Mouse (Mus musculus) heart, embryonic 16.5 days (tissue): ENCODE data around the gene Slc10a6. TPM values are rescaled to one million over a fixed set of nuclear protein-coding genes. Genes with fewer than 3 reads are reported as not detected.

Experiments
- ATAC-seq: fragments of 200-750 bp; cut with Nextera tagmentation; replicated peaks from 2 replicates; pipeline ENCODE4 v1.8.0; 2017; ENCODE audit warnings: moderate number of reproducible peaks; ENCODE audit not compliant: insufficient read depth, low FRiP score; ENCODE audit errors: extremely low read depth
- H3K27ac ChIP-seq: fragments of 300-500 bp; sonication (generic); 2 replicates; pipeline ENCODE4 v1.5.1; 2014; ENCODE audit warnings: mild to moderate bottlenecking, low read length, control low read depth, moderate library complexity
- H3K27me3 ChIP-seq: fragments of 300-500 bp; sonication (generic); 2 replicates; pipeline ENCODE4 v1.6.1; 2014; ENCODE audit warnings: low read length, mixed read lengths; ENCODE audit not compliant: control insufficient read depth, insufficient read depth
- H3K36me3 ChIP-seq: fragments of 300-500 bp; sonication (generic); 2 replicates; pipeline ENCODE4 v1.6.1; 2014; ENCODE audit not compliant: control insufficient read depth, insufficient read depth
- H3K4me1 ChIP-seq: fragments of 300-500 bp; sonication (generic); 2 replicates; pipeline ENCODE4 v1.6.1; 2014; ENCODE audit warnings: low read length, mixed read lengths; ENCODE audit not compliant: control insufficient read depth, insufficient read depth
- H3K4me2 ChIP-seq: fragments of 300-500 bp; sonication (generic); 2 replicates; pipeline ENCODE4 v1.6.1; 2014; ENCODE audit warnings: low read depth, mild to moderate bottlenecking, control low read depth, low read length
- H3K4me3 ChIP-seq: fragments of 300-500 bp; sonication (generic); 2 replicates; pipeline ENCODE4 v1.5.1; 2014; ENCODE audit warnings: mild to moderate bottlenecking, control low read depth, low read length
- H3K9ac ChIP-seq: fragments of 300-500 bp; sonication (generic); 2 replicates; pipeline ENCODE4 v1.6.1; 2014; ENCODE audit warnings: low read length, control low read depth
- H3K9me3 ChIP-seq: fragments of 300-500 bp; sonication (generic); replicated peaks from 2 replicates; pipeline ENCODE4 v1.6.1; 2016; ENCODE audit warnings: low read length; ENCODE audit not compliant: control insufficient read depth
- WGBS: fragments of 180-500 bp; shearing (Covaris S2); extraction: QIAGEN DNeasy Blood & Tissue Kit; methylation state at CpG from one replicate; pipeline ENCODE4 v1.1.7; 2014; 5-methylcytosine and 5-hydroxymethylcytosine counted together
- polyA plus RNA-seq: library from polyadenylated mRNA; unstranded; fragments of >200 nt; fragmentation: Nextera tagmentation; extraction: Ambion mirVana; gene quantifications from 2 replicates; pipeline ENCODE4 v1.2.1, GENCODE M21; 2015

The Slc10a6 gene
- 2.2 and 2.5 TPM in 2 replicates for polyA plus RNA-seq

DNA sequence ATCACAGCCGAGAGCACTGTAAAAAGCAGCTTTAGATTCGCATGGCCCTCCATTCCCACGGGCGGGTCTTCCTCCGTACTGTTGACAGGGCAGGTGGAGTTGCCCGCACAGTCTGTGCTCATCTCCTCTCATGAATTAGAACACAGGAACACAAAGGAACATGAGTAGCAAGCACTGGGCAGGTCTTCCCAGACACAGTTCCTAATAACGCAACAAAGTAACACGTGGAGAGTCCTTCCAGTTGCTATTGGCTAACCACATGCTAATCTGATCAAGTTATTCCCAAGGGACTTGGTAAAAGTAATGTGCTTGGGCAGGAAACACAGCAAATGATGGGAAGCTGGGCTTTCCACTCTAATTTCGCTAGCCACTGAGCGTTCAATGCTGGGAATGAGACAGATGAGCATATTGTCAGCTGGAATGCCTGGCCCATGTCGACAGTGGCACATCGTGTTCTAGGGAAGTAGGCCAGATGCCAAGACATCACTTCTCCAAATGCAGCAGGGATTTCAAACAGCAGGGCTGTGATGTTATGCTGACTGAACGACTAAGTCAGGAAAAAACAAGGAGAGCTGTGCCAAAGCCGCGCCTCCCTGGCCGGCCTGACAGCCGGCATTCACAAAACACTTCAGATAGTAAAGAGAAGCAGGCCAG lies at the start of gene Slc10a6:
TSS of gene Slc10a6 (minus strand) at position 293 of the 654 bp plus-strand sequence.
- Histone ChIP-seq H3K9ac (peak within 1 kb of the TSS; percentile 30), H3K4me1 (peaks cover 28% of the 10 kb centered on the region), H3K27me3 (no peaks in the 10 kb centered on the region), H3K4me2 (peak within 1 kb of the TSS; percentile 49), H3K27ac (peak within 1 kb of the TSS; percentile 91), H3K9me3 (no peaks in the 10 kb centered on the region), H3K36me3 (no peaks in the 10 kb centered on the region), H3K4me3 (peak within 1 kb of the TSS; percentile 26)
- peak; percentile 96 for ATAC-seq
- 31% methylated on average over 17 of the region's 17 CpGs for WGBS

DNA sequence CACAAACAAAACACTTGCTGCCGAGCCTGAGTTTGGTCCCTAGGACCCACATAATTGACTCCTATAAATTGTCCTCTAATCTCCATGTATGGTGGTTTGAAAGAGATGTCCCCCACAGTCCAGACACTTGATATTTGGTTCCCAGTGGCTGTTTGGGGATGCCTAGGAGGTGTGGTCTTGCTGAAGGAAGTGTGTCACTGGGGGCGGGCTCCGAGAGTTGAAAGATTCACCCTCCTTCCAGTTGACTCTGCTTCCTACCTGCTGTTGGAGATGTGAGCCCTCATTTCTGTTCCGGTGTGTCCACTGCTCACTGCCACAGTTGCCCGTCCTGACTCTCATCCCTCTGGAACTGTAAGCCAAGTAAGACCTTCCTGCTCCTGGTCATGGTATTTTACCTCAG lies 49.8 kb upstream of the Slc10a6 start:
- Histone ChIP-seq H3K9me3 (no peaks in the 10 kb centered on the region), H3K9ac (no peak overlapping the region), H3K36me3 (no peaks in the 10 kb centered on the region), H3K27me3 (no peaks in the 10 kb centered on the region), H3K4me2 (no peak overlapping the region), H3K27ac (no peak overlapping the region), H3K4me3 (no peak overlapping the region), H3K4me1 (no peaks in the 10 kb centered on the region)
- WGBS = 87% methylated on average over 5 of the region's 5 CpGs
- no peak for ATAC-seq

- H3K27me3 ChIP-seq = no peaks in the 10 kb centered on the region
These were observed 48.7 kb upstream of the Slc10a6 start for GRCm38 (mm10) chr5:103677894-103678293.

DNA sequence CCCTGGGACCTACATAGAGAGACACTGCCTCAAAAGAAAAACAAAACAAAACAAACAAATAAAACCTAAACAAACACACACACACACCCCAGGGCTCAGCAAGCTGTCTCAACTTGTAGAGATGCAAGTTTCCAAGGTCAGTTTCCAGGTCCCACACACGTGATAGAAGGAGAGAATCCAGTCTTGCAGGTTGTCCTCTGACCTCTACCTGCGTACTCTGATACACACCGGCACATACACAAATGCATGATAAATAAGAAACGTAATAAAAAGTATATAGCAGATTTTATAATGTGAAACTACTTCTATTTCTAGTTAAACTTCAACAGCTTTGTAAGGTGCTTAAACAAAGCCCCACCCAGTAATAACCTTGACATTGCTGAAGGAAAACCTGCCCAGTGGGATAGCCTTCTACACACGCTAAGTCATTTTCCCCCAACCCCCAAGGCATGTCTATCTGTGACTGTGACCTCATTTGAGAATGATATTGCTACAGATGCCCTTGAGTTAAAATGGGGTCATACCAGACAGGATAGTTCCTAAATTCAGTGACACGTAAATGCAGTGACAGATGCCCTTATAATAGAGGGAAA lies 47.2 kb upstream of the Slc10a6 start:
- Histone ChIP-seq H3K36me3 (no peaks in the 10 kb centered on the region), H3K9ac (no peak overlapping the region), H3K9me3 (no peaks in the 10 kb centered on the region), H3K4me3 (no peak overlapping the region), H3K4me2 (no peak overlapping the region), H3K4me1 (no peaks in the 10 kb centered on the region), H3K27me3 (no peaks in the 10 kb centered on the region), H3K27ac (no peak overlapping the region)
- 81% methylated on average over 6 of the region's 6 CpGs for WGBS
- ATAC-seq = no peak

More at GRCm38 (mm10) chr5:103677894-103678293, 48.7 kb upstream of the Slc10a6 start:
- Histone ChIP-seq H3K36me3 (no peaks in the 10 kb centered on the region), H3K4me3 (no peak overlapping the region), H3K4me2 (no peak overlapping the region), H3K27ac (no peak overlapping the region), H3K9me3 (no peaks in the 10 kb centered on the region), H3K9ac (no peak overlapping the region), H3K4me1 (no peaks in the 10 kb centered on the region)
- 69% methylated on average over 6 of the region's 6 CpGs for WGBS
- ATAC-seq = no peak

- Histone ChIP-seq H3K27me3 (no peaks in the 10 kb centered on the region), H3K9me3 (no peaks in the 10 kb centered on the region), H3K9ac (no peak overlapping the region), H3K4me2 (no peak overlapping the region), H3K36me3 (no peaks in the 10 kb centered on the region), H3K4me3 (no peak overlapping the region), H3K4me1 (no peaks in the 10 kb centered on the region), H3K27ac (no peak overlapping the region)
- WGBS = 59% methylated on average over 6 of the region's 6 CpGs
- ATAC-seq = no peak
These were observed 45.3 kb upstream of the Slc10a6 start for GRCm38 (mm10) chr5:103674482-103674881.

DNA sequence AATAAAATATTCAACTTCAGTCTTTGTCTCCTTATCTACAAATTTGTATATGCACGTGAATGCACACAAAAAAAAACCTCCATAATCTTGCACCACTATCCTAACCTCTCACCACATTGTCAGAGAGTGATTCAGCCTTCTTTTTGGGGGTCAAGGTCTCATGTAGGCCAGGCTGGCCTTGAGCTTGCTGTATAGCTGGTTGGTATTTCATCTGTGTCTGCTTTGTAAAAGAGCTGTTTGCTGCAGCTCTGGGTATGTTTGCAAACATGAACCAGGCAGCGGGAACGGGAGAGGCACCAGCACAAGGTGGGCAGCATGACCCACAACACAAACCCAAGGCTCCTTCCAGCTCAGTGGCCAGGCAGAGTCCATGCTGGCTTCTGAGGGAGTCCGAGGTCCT lies 44.4 kb upstream of the Slc10a6 start:
- no peaks in the 10 kb centered on the region for H3K27me3 ChIP-seq
- no peak overlapping the region for H3K4me2 ChIP-seq
- no peaks in the 10 kb centered on the region for H3K4me1 ChIP-seq
- H3K27ac ChIP-seq = no peak overlapping the region
- no peak overlapping the region for H3K4me3 ChIP-seq
- 76% methylated on average over 4 of the region's 4 CpGs for WGBS
- H3K9me3 ChIP-seq = no peaks in the 10 kb centered on the region
- ATAC-seq = no peak
- no peaks in the 10 kb centered on the region for H3K36me3 ChIP-seq
- H3K9ac ChIP-seq = no peak overlapping the region

- Histone ChIP-seq H3K4me1 (no peaks in the 10 kb centered on the region), H3K4me3 (no peak overlapping the region), H3K27ac (no peak overlapping the region), H3K36me3 (no peaks in the 10 kb centered on the region), H3K4me2 (no peak overlapping the region), H3K9ac (no peak overlapping the region), H3K27me3 (no peaks in the 10 kb centered on the region), H3K9me3 (no peaks in the 10 kb centered on the region)
- 68% methylated on average over 3 of the region's 3 CpGs for WGBS
- no peak for ATAC-seq
These were observed 42.7 kb upstream of the Slc10a6 start for GRCm38 (mm10) chr5:103671858-103672257.

DNA sequence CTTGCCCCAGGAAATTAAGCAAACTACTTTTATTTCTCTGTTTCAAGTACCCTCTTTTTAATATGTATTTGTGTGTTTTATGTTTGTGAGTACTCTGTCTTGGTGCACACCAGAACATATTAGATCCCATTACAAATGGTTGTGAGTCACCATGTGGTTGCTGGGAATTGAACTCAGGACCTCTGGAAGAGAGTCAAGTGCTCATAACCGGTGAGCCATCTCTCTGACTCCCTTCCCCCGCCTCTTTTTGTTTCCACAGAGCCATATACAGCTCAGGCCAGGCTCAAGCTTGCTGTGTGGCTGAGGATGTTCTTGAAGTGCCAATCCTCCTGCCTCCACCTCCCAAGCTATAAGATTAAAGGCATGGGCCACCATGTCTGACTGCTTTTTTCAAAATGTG lies 36.7 kb upstream of the Slc10a6 start:
- H3K9me3 ChIP-seq = no peaks in the 10 kb centered on the region
- no peak overlapping the region for H3K27ac ChIP-seq
- no peak overlapping the region for H3K9ac ChIP-seq
- no peak overlapping the region for H3K4me2 ChIP-seq
- H3K4me1 ChIP-seq = no peaks in the 10 kb centered on the region
- no peak overlapping the region for H3K4me3 ChIP-seq
- WGBS = 70% methylated on average over 2 of the region's 2 CpGs
- ATAC-seq = no peak
- H3K36me3 ChIP-seq = no peaks in the 10 kb centered on the region
- H3K27me3 ChIP-seq = no peaks in the 10 kb centered on the region

- Histone ChIP-seq H3K4me1 (no peaks in the 10 kb centered on the region), H3K27ac (no peak overlapping the region), H3K27me3 (no peaks in the 10 kb centered on the region), H3K9ac (no peak overlapping the region), H3K9me3 (no peaks in the 10 kb centered on the region), H3K36me3 (no peaks in the 10 kb centered on the region), H3K4me2 (no peak overlapping the region), H3K4me3 (no peak overlapping the region)
- 75% methylated on average over 9 of the region's 9 CpGs for WGBS
- no peak for ATAC-seq
These were observed 35.7 kb upstream of the Slc10a6 start for GRCm38 (mm10) chr5:103664932-103665331.
